Mouse (Mus musculus) lung, embryonic 16.5 days (tissue): Measurements from ENCODE around the gene Aass. TPM values are rescaled to one million over a fixed set of nuclear protein-coding genes. Genes with fewer than 3 reads are reported as not detected.
"Not testable (repeated sequence)": the region's sequence is repeated elsewhere in the genome, so short reads cannot be mapped to it uniquely, and the experiment has no call there.

Experiments used
- ATAC-seq: fragments of 200-750 bp; cut with Nextera tagmentation; 2 replicates; pipeline ENCODE4 v1.8.0; 2017; ENCODE audit warnings: low read depth, mild to moderate bottlenecking, moderate library complexity
- H3K27ac ChIP-seq: fragments of 300-500 bp; sonication (generic); 2 replicates; pipeline ENCODE4 v1.5.1; 2014; ENCODE audit warnings: mild to moderate bottlenecking, control low read depth, low read length
- H3K27me3 ChIP-seq: fragments of 300-500 bp; sonication (generic); 2 replicates; pipeline ENCODE4 v1.6.1; 2014; ENCODE audit warnings: low read depth, low read length, mixed read lengths; ENCODE audit not compliant: control insufficient read depth, insufficient read depth
- H3K36me3 ChIP-seq: fragments of 300-500 bp; sonication (generic); 2 replicates; pipeline ENCODE4 v1.6.1; 2014; ENCODE audit warnings: low read length; ENCODE audit not compliant: control insufficient read depth, insufficient read depth
- H3K4me1 ChIP-seq: fragments of 300-500 bp; sonication (generic); replicated peaks from 2 replicates; pipeline ENCODE4 v1.6.1; 2014; ENCODE audit warnings: low read length, mixed read lengths; ENCODE audit not compliant: control insufficient read depth, insufficient read depth
- H3K4me2 ChIP-seq: fragments of 300-500 bp; sonication (generic); 2 replicates; pipeline ENCODE4 v1.6.1; 2014; ENCODE audit warnings: low read depth, low read length, control low read depth
- H3K4me3 ChIP-seq: fragments of 300-500 bp; sonication (generic); 2 replicates; pipeline ENCODE4 v1.5.1; 2014; ENCODE audit warnings: mild to moderate bottlenecking, low read length, control low read depth
- H3K9ac ChIP-seq: fragments of 300-500 bp; sonication (generic); 2 replicates; pipeline ENCODE4 v1.6.1; 2014; ENCODE audit warnings: low read length, control low read depth
- H3K9me3 ChIP-seq: fragments of 300-500 bp; sonication (generic); 2 replicates; pipeline ENCODE4 v1.6.1; 2016; ENCODE audit warnings: low read length; ENCODE audit not compliant: control insufficient read depth
- WGBS: fragments of 180-500 bp; shearing (Covaris S2); extraction: QIAGEN DNeasy Blood & Tissue Kit; methylation state at CpG from one replicate; pipeline ENCODE4 v1.1.7; 2014; 5-methylcytosine and 5-hydroxymethylcytosine counted together
- polyA plus RNA-seq: library from polyadenylated mRNA; unstranded; fragments of >200 nt; fragmentation: Nextera tagmentation; extraction: Ambion mirVana; gene quantifications from 2 replicates; pipeline ENCODE4 v1.2.1, GENCODE M21; 2015

The Aass gene
- polyA plus RNA-seq, 1 experiment from 2014 or later: 4.4 TPM

GRCm38 (mm10) chr6:23125831-23126230 lies 7.0 kb downstream of the Aass start:
- no peak for ATAC-seq

DNA sequence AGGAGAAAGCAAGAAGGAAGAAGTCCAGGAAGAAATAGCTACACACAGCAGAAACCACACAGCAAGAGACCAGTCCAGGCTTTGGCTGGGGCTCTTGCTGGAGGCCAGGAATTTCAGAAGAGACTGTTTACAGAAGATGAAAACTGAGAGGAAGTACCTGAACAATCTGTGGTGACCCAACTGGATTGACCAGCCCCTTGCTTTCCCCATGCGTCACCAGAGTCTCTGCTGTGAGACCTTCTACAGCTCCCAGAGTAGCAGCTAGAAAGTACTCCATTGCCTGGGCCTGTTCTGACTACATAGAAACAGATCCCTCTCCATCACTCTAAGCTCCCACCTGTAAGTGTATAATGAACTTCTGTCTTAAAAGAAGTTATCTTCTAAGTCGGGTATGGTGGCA lies 8.0 kb downstream of the Aass start:
- H3K9ac ChIP-seq: no peak overlapping the region
- 50% methylated on average over 2 of the region's 2 CpGs for WGBS
- no peak overlapping the region for H3K27ac ChIP-seq
- H3K36me3 ChIP-seq: no peaks in the 10 kb centered on the region
- no peaks in the 10 kb centered on the region for H3K27me3 ChIP-seq
- no peak overlapping the region for H3K4me3 ChIP-seq
- H3K4me1 ChIP-seq: 0 out of 2 replicates have a peak, but pooled peaks cover 3% of the 10 kb centered on the region
- no peaks in the 10 kb centered on the region for H3K9me3 ChIP-seq
- no peak overlapping the region for H3K4me2 ChIP-seq
- ATAC-seq: peak; percentile 57

More at GRCm38 (mm10) chr6:23125831-23126230, 7.0 kb downstream of the Aass start:
- no peaks in the 10 kb centered on the region for H3K36me3 ChIP-seq
- H3K27me3 ChIP-seq: no peaks in the 10 kb centered on the region
- 71% methylated on average over 5 of the region's 5 CpGs for WGBS
- H3K27ac ChIP-seq: no peak overlapping the region
- H3K9ac ChIP-seq: no peak overlapping the region
- no peak overlapping the region for H3K4me2 ChIP-seq
- 0 out of 2 replicates have a peak, but pooled peaks cover 3% of the 10 kb centered on the region for H3K4me1 ChIP-seq
- H3K9me3 ChIP-seq: no peaks in the 10 kb centered on the region
- no peak overlapping the region for H3K4me3 ChIP-seq

- WGBS: 42% methylated on average over 3 of the region's 3 CpGs
- no peak overlapping the region for H3K27ac ChIP-seq
- no peak overlapping the region for H3K9ac ChIP-seq
- no peaks in the 10 kb centered on the region for H3K27me3 ChIP-seq
- no peaks in the 10 kb centered on the region for H3K4me1 ChIP-seq
- no peak for ATAC-seq
- no peak overlapping the region for H3K4me2 ChIP-seq
- no peaks in the 10 kb centered on the region for H3K9me3 ChIP-seq
- no peaks in the 10 kb centered on the region for H3K36me3 ChIP-seq
- no peak overlapping the region for H3K4me3 ChIP-seq
Measured at GRCm38 (mm10) chr6:23122934-23123333, 9.9 kb downstream of the Aass start.

DNA sequence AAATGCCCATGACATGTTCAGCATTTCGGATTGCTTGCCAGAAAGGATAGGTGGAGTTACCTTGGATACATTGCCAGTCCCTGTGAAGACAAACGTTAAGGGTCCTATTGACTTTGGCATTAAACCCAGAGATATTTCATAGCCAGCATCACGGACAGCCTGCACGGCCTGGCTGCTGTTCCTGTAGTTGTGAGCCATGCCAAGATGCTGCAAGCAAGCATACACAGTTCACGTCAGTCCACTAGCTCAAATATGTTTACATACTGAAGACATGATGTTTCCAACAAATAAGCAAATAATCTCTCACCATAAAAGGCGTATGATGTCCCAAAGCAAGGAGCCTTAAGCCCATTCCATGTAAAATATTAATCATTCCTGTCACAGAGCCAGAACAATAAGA lies 18.0 kb downstream of the Aass start:
- Histone ChIP-seq H3K27ac (no peak overlapping the region), H3K36me3 (no peaks in the 10 kb centered on the region), H3K27me3 (no peaks in the 10 kb centered on the region), H3K4me1 (peaks cover 6% of the 10 kb centered on the region), H3K4me2 (no peak overlapping the region), H3K9ac (no peak overlapping the region), H3K9me3 (no peaks in the 10 kb centered on the region), H3K4me3 (no peak overlapping the region)
- 45% methylated on average over 6 of the region's 6 CpGs for WGBS
- ATAC-seq: peak; percentile 88

- H3K9me3 ChIP-seq: no peaks in the 10 kb centered on the region
- H3K36me3 ChIP-seq: no peaks in the 10 kb centered on the region
- no peak overlapping the region for H3K27ac ChIP-seq
- H3K9ac ChIP-seq: no peak overlapping the region
- no peak overlapping the region for H3K4me2 ChIP-seq
- H3K4me1 ChIP-seq: no peaks in the 10 kb centered on the region; the same call in 1 of the 2 replicates
- H3K27me3 ChIP-seq: no peaks in the 10 kb centered on the region
- 57% methylated on average over 4 of the region's 4 CpGs for WGBS
- no peak overlapping the region for H3K4me3 ChIP-seq
- ATAC-seq: peak; percentile 71
Measured at GRCm38 (mm10) chr6:23107069-23107468, 25.7 kb downstream of the Aass start.

- Histone ChIP-seq H3K9me3 (no peaks in the 10 kb centered on the region), H3K4me3 (no peak overlapping the region), H3K4me2 (no peak overlapping the region), H3K4me1 (no peaks in the 10 kb centered on the region; the same call in 1 of the 2 replicates), H3K9ac (no peak overlapping the region), H3K27ac (no peak overlapping the region), H3K27me3 (no peaks in the 10 kb centered on the region), H3K36me3 (no peaks in the 10 kb centered on the region)
- ATAC-seq: peak; percentile 76
- 29% methylated on average over 4 of the region's 4 CpGs for WGBS
Measured at GRCm38 (mm10) chr6:23106373-23106772, 26.4 kb downstream of the Aass start.

DNA sequence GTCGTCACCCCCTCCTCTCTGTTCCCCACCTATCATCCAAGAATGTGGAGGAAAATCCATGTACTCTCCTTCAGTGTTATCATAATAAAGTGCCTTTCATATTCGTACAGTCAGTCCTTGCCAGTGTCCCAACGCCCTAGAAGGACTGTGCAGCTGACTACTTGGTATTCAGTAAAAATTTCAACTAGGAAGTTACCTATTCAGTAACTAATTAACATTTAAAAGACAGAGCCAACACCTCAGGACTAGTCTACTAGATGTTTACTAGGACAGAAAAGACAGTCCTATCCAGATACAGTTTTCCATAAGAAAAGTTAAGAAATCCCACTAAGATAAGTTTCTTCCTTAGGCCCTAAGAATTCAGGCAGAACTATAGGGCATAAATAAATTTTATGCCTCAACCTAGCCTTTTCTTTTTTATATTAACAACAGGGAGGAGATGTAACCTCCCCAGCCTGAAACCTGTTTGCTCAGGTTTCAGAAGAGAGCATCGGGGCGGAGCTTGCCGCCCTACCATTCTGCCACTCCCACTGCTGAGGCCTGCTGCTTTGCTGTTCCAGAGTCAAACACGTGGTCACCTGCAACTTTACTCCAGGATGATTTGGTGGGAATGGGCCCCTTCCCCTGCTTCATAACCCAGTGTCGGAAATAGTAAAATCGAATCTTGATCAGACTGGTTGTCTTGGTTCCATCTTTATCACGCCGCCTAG lies 42.3 kb downstream of the Aass start:
- H3K4me1 ChIP-seq, H3K9me3 ChIP-seq, H3K36me3 ChIP-seq, H3K4me3 ChIP-seq, ATAC-seq, H3K9ac ChIP-seq, H3K27me3 ChIP-seq, H3K27ac ChIP-seq, H3K4me2 ChIP-seq: not testable (repeated sequence)
- WGBS: 87% methylated on average over 11 of the region's 11 CpGs

GRCm38 (mm10) chr6:23089292-23089691 lies 43.5 kb downstream of the Aass start:
- not testable (repeated sequence) for H3K36me3 ChIP-seq, H3K27ac ChIP-seq
- WGBS: 80% methylated on average over 4 of the region's 4 CpGs

GRCm38 (mm10) chr6:23084587-23085421 lies 48.0 kb downstream of the Aass start:
- H3K4me3 ChIP-seq: no peak overlapping the region
- H3K27ac ChIP-seq: 0 out of 2 replicates have a peak overlapping the region, but pooled peaks have one; percentile 25
- H3K9ac ChIP-seq: no peak overlapping the region
- WGBS: 82% methylated on average over 5 of the region's 5 CpGs
- no peaks in the 10 kb centered on the region for H3K36me3 ChIP-seq
- H3K4me1 ChIP-seq: 0 out of 2 replicates have a peak, but pooled peaks cover 2% of the 10 kb centered on the region
- peak; percentile 59; the same call in 1 of the 2 replicates for ATAC-seq
- H3K4me2 ChIP-seq: no peak overlapping the region
- no peaks in the 10 kb centered on the region for H3K27me3 ChIP-seq
- no peaks in the 10 kb centered on the region for H3K9me3 ChIP-seq

More at GRCm38 (mm10) chr6:23089292-23089691, 43.5 kb downstream of the Aass start:
- H3K4me1 ChIP-seq, H3K4me2 ChIP-seq, H3K4me3 ChIP-seq, H3K9me3 ChIP-seq, H3K9ac ChIP-seq, ATAC-seq, H3K27me3 ChIP-seq: not testable (repeated sequence)
